Mouse (Mus musculus) T-helper 1 cell (primary cell): ENCODE results near the gene Pfkp.

Experiments used
- in situ Hi-C: fragments of 300-600 bp; cut with MboI, MseI; formaldehyde crosslinking; loops from one replicate; pipeline ENCODE4 v1.15.1; 2025; ENCODE audit warnings: high pct_unique_total_duplicates

Gene Pfkp

GRCm38 (mm10) chr13:6648669-6649233 lies at the start of gene Pfkp:
Gene Pfkp, minus strand, starts transcription at chr13:6648777.
- in situ Hi-C loops, result loop anchor here (25.0 kb wide), 1 partner anchor 786 kb away; the partner anchor contains the start of gene Klf6

DNA sequence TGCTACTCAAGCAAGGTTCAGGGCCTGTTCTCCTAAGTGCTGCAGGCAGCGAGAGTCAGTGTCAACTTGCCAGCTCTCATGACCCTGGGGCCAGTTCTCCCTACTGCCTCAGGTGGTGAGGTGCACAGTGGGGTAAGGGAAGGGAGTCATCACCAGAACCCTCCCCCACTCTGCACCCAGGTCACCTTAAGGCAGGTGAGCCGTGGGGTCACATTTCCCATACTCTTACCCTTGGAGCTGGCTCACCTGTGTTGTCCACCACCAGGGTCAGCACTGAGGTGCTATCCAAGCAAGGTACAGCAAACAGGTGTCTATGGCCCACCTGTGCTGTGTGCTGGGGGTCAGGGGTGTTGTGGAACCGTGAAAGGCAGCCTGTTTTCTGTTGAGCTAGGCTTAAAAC lies 42.0 kb upstream of the Pfkp start:
- in situ Hi-C loops, result no loop called here

DNA sequence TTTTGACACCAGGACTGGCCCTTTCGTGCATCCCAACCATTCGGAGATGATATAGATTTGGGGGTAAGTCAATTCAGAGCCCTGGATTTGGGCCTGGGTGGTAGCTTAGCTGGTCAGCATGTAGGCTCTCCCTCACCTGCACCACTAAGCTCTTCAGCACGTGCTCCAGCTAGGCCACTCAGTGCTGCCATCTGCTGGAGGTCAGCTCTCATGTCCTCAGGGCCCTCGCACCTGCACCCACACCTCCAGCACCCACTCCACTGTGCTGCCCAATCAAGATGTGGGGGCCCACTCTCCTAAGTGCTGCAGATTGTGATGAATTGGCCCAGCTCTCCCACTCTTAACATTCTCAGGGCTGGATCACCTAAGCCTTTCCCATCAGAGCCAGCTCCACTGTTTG lies 41.4 kb upstream of the Pfkp start:
- in situ Hi-C loops, result no loop called here

- in situ Hi-C loops, result no loop called here
Observed at GRCm38 (mm10) chr13:6688790-6689433, 40.3 kb upstream of the Pfkp start.

DNA sequence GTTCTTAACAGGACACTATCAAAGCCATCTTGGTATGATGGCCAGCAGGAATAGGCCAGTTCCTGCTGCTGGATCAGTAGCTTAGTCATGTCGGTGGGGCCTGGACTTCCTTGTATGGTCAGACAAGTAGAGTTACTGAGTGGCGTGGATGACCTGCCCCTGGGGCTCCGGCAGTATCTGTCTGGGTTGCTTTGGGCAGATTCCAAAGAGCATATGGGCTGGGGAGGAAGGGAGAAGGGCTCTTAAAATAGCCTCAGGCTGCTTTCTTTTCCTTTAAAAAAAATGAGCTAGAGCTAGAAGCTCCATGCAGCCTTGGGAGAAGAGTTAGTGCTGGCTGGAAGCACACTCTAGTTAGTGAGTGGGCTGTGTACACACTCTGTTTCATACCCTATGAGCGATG lies 18.3 kb upstream of the Pfkp start:
- in situ Hi-C loops, result no loop called here

GRCm38 (mm10) chr13:6665506-6665905 lies 16.9 kb upstream of the Pfkp start:
- in situ Hi-C loops, result no loop called here

DNA sequence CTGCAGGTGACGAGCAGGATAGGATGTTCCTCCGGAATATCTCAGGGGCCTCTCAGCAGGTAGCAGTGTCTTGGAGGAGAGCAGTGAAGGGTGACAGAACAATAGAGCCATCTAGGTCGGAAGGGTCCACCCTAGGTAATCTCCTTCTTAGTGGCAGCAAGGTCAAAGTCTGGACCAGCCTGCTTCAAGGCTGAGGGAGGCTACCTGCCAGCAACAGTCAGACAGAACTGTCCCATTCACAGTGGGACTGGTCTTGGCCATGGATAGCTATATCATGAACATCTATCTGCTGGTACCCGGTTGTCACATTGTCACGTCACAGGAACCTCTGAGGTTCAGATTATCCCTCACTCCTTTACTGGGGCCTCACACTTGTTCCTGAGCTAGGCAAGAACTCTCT lies 15.6 kb upstream of the Pfkp start:
- in situ Hi-C loops, result no loop called here

DNA sequence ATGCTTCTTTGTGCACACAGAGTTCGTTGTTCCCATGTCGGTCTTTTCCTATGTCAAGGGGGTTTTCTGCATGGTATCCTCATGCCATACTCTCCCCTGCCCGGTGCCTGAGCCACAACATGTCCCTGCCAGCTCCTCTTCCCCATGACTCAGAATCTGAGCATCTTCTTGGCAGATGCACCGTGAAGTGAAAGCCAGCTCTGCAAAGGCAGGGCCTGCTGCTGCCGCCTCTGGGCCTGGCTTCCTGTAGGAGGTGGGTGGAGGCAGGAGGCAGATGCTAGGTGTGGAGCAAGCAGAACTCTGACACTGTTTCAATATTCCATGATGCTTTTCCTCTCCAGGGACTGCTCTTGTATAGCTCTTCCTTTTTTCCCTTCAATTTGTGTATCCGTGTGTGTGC lies 10.7 kb upstream of the Pfkp start:
- in situ Hi-C loops, result no loop called here

- in situ Hi-C loops, result no loop called here
Observed at GRCm38 (mm10) chr13:6657300-6657699, 8.7 kb upstream of the Pfkp start.

GRCm38 (mm10) chr13:6649542-6649941 lies 965 bp upstream of the Pfkp start:
- in situ Hi-C loops, result loop anchor here (25.0 kb wide), 1 partner anchor 787 kb away; the partner anchor contains the start of gene Klf6

DNA sequence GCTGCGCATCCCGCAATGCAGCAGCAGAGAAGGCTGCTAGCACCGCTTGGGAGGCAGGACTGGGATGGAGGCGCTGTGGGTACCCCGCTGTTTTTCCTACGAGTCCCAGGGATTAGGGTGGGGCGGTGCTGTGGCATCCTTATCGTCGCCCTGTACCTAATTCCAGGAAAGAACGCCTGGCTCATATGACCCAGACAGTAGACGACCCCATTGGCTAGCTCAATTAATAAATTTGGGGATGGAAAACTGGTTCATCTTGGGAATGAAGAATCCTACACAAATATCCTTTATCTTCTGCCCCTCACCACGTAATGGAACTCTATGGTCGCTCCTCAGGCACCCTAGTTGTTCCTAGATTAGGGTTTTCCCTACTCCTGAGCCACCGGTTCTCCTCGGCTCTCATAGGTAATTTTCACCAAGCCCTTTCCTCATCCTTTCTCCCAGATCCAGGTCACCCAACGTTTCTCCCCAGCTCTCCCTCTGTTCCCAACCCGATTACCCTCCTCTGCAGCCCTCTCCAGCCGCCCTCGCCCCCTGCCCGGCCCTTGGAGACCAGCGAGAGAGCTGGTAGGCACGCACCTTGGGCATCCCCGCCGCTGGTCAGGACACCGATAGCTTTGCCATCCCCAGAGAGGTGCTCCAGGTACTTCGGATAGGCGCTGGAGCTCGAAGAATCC lies 447 bp downstream of the Pfkp start:
- in situ Hi-C loops, result loop anchor here (25.0 kb wide), 1 partner anchor 786 kb away; the partner anchor contains the start of gene Klf6

DNA sequence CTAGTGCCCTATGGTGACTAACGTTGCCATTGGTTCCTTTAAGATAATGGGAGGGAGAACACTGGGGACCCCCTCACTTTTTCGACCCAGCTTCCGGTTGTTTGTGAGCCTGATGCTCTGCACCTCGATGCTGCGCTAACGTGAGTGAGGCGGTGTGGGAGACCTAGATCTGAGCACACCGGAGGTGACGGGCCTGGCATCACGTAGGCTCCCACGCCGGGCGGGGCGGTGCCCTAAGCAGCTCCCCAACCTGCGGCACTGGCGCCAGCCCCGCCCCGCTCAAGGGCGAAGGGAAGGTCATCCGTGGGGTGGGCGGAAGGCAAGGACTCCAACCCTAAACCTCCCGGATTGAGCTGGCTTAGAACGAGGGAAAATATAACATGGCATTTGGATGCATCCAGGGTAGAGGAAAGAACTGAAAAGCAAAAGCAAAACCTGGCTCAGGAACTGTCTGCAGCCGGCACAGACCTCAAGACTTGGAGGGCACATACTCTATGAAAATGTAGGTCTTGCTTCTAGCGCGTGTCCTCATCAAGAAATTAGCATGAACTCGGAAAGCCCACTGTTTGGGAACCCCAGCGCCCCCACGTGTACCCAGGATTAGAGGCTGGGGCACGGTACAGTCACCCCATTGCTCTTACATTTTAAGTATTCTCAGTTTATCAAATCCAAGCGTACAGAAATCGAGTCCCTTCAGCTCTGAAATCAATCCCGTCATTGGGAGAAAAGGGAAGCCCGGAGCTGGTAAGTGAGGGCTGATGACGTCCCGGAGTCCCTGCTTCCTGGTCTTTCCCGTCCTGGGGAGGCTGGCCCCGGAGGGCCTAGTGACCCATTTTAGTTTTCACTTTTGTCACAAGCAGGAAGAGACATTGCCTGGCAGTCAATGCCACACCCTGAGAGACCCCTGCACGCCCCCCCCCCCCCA lies 1.2 kb downstream of the Pfkp start:
- in situ Hi-C loops, result loop anchor here (25.0 kb wide), 1 partner anchor 785 kb away; the partner anchor contains the start of gene Klf6

- in situ Hi-C loops, result loop anchor here (25.0 kb wide), 1 partner anchor 784 kb away; the partner anchor contains the start of gene Klf6
Observed at GRCm38 (mm10) chr13:6646674-6647066, 1.9 kb downstream of the Pfkp start.

- in situ Hi-C loops, result loop anchor here (25.0 kb wide), 1 partner anchor 784 kb away; the partner anchor contains the start of gene Klf6
Observed at GRCm38 (mm10) chr13:6646266-6646665, 2.3 kb downstream of the Pfkp start.

- in situ Hi-C loops, result loop anchor here (25.0 kb wide), 1 partner anchor 782 kb away; the partner anchor contains the start of gene Klf6
Observed at GRCm38 (mm10) chr13:6643968-6644367, 4.6 kb downstream of the Pfkp start.

DNA sequence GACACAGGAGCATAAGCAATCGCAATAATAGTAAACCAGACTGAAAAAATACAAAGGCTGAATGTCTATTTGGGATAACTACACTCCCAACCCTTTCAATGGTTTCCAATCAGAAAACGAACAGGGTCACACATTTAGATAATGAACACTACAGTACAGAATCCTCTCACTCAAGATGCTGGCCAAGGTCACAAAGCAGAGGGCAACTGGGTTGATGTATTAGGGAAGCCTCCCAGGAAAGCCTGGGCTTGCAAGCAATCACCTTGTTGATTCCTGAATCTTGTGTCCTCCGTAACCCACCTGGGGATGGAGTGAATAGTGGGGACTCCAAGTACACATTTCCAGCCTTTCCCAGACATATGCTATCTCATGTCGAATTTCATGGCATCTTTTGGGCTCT lies 5.6 kb downstream of the Pfkp start:
- in situ Hi-C loops, result loop anchor here (25.0 kb wide), 1 partner anchor 781 kb away; the partner anchor contains the start of gene Klf6

- in situ Hi-C loops, result loop anchor here (25.0 kb wide), 1 partner anchor 780 kb away; the partner anchor contains the start of gene Klf6
Observed at GRCm38 (mm10) chr13:6642453-6642852, 6.1 kb downstream of the Pfkp start.

GRCm38 (mm10) chr13:6641497-6641896 lies 7.1 kb downstream of the Pfkp start:
- in situ Hi-C loops, result loop anchor here (25.0 kb wide), 1 partner anchor 779 kb away; the partner anchor contains the start of gene Klf6

DNA sequence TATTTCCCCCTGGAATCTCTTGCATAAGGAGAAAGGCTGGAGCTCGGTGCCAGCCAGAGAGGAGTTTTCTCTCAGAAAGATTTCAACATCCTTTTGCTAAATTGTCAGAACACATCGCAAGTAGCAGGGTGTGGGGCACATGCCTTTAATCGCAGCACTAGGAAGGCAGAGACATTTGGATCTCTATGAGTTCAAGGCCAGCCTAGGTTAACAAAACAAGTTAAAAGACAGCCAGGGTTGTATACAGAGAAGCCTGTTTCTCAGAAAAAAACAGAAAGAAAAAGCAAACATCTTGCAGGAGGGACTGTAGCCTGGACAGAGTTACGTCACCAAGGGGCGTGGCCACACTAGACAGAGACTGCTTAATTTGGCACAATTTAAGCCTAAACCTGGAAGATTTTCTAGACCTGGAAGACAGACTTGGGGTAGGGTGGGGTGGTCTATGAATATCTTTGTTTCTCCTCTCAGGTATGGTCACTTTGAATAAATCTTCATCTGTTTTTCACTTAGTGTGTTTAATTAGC lies 9.0 kb downstream of the Pfkp start:
- in situ Hi-C loops, result loop anchor here (25.0 kb wide), 1 partner anchor 777 kb away; the partner anchor contains the start of gene Klf6

DNA sequence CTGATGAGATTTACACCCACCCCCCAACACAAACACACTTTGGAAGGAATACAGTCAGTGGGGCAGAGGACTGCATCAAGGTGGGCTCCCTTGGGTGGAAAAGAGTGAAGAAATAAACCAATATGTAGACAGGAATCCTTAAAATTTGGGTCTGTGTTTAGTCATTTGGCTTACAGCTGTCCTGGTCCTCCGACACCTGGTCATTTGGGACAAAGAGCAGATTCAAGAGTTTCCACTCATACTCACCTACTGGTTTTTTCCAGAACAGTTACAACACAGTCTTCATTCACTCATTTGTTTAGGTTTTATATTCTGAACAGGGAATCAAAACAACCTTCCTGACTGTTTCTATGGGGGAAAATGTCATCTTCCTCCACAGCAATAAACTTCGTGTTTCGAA lies 9.6 kb downstream of the Pfkp start:
- in situ Hi-C loops, result loop anchor here (25.0 kb wide), 1 partner anchor 777 kb away; the partner anchor contains the start of gene Klf6

- in situ Hi-C loops, result loop anchor here (25.0 kb wide), 1 partner anchor 776 kb away; the partner anchor contains the start of gene Klf6
Observed at GRCm38 (mm10) chr13:6638425-6638824, 10.2 kb downstream of the Pfkp start.
